Mouse (Mus musculus): ENCODE measurements at regions not wholly inside any gene's neighbourhood (a gene's known extent, or its start where the extent isn't known, plus 50 kb on each side); places are given as distances from the start of the nearest gene placed in this dataset.

DNA sequence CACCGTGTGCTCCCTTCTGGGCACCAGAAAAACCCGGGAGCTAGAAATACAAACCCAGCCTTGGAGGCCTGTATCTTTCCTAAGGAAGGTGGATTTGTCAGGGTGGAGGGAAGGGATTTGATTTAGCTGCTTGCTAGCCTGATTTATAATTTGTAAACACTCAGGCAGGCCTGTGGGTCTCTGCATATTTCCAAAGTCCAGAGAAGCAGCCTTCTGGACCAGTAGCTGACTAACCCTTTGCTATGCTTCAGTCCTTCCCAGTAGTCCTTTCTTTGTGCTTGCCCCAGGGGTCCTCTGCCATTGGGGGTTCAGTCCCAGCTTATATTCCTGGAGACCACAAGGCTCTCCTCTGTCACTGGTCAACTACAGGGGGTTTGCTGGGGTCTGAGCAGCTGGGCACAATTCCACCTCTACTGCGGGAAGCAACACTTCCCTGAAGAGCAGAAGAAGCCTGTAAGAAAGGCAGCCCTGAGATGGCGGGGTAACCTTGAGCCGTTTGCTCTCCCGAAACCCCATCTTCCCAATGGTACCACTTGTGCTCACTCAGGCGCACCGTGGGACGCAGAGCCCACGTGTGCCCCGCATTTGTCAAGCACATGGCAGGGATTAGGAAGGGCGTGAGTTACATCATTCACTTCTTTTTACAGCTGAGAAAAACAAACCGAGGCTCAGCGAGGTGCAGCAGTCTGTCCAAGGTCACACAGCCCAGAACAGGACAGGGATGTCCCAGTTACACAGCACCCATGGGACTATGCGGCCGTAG, 85.7 kb downstream of the 1700001O22Rik start:
- peak; percentile 60 for DNase-seq (ENCODE audit: low spot score)

GRCm38 (mm10) chr2:30716580-30717565, 86.6 kb downstream of the 1700001O22Rik start:
- peak; percentile 87 for DNase-seq (ENCODE audit: low spot score)

- no peak for DNase-seq (ENCODE audit: low spot score)
These were observed 87.6 kb downstream of the 1700001O22Rik start for GRCm38 (mm10) chr2:30715720-30716310.

DNA sequence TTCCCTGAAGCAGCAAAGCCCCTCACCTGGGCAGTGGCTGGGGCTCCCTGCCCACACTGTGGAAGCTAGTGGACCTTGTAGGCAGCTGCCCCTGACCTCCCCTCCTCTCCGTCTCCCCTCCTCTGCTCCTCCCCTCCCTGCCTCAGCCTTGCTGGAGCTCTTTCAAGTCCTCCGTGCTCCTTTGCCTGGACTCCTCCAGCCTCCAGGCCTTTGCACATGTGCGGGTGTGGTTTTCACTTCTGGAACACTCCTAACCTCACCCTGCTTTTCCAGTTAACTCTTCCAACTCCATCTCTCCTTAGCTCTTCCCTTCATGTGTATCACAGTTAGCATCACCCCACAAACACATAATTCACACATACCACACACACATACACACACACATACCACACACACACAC, 89.9 kb downstream of the 1700001O22Rik start:
- no peak for DNase-seq (ENCODE audit: low spot score)

GRCm38 (mm10) chr2:30712841-30713401, 90.5 kb downstream of the 1700001O22Rik start:
- DNase-seq (ENCODE audit: low spot score) = no peak

- peak; percentile 88 for DNase-seq (ENCODE audit: low spot score)
These were observed 91.5 kb downstream of the 1700001O22Rik start for GRCm38 (mm10) chr2:30711853-30712498.

- no peak for DNase-seq (ENCODE audit: low spot score)
These were observed 92.0 kb downstream of the 1700001O22Rik start for GRCm38 (mm10) chr2:30711476-30711852.

DNA sequence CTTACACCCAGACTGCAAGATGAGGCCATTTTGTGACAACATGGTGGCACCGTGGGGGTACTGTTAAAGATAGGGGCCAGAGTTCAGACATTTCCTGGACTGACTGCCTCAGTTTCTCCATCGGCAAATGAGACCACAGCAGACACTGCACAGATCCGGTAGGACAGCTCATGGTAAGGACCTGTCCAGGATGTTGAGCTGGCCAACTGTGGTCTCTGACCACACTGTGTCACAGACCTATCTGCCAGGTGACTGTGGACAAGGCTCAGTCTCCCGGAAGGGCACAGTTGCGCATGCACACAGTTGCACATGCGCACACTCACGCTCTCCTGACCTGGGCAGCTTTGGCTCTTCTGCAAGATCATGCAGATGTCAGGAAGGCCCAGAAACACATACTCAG, 92.6 kb downstream of the 1700001O22Rik start:
- no peak for DNase-seq (ENCODE audit: low spot score)

GRCm38 (mm10) chr2:30709386-30709884, 94.0 kb downstream of the 1700001O22Rik start:
- no peak for DNase-seq (ENCODE audit: low spot score)

GRCm38 (mm10) chr2:30708762-30709385, 94.6 kb downstream of the 1700001O22Rik start:
- no peak for DNase-seq (ENCODE audit: low spot score)

DNA sequence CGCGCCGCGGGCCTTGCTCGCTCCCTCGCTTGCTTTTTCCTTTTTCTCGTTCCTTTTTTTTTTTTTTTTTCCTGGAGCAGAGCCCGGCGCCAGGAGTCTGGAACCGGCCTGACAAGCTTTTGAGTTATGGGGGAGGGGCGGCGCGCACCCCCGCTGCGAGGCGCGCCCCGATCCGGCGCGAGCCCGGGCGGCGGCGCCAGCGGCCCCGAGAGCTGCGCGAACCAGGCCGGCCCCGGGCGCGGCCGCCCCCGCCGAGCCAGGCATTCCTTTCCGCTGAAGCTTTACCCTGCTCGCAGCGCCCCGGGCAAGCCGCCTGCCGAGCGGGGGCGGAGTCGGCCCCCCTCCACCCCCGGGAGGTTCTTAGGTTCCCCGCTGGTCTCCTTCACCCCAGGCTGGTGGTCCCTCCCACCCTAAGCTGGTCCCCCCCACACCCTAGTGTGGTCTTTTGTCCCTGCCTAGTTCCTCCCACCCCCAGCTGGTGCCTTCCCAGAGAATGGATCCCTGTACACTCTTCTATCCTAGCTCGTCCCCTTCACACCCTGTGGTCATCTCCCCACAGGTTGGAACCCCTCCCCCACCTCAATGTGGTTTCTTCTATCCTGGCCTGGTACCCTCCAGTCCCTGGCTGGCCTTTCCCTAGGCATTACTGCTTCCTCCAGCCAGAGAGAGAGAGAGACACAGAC, 95.3 kb downstream of the 1700001O22Rik start:
- DNase-seq (ENCODE audit: low spot score) = peak; percentile 67

- no peak for DNase-seq (ENCODE audit: low spot score)
These were observed 96.1 kb downstream of the 1700001O22Rik start for GRCm38 (mm10) chr2:30707099-30708000.

- DNase-seq (ENCODE audit: low spot score) = no peak
These were observed 97.4 kb downstream of the 1700001O22Rik start for GRCm38 (mm10) chr2:30706036-30706435.

DNA sequence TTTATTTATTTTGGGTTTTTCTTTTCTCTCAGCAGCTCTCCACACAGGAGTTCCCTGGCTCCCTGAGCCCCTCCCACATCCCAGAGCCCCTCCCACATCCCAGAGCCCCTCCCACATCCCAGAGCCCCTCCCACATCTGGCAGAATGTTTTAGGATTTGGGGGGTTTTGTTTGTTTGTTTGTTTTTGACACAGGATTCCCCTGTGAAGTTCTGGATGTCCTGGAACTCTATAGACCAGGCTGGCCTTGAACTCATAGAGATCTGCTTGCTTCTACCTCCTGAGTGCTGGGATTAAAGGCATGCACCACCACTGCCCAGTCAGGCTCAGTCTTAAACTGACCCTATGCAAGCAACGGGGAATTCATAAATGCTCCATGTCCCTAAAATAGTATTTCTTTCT, 100.2 kb downstream of the 1700001O22Rik start:
- no peak for DNase-seq (ENCODE audit: low spot score)

DNA sequence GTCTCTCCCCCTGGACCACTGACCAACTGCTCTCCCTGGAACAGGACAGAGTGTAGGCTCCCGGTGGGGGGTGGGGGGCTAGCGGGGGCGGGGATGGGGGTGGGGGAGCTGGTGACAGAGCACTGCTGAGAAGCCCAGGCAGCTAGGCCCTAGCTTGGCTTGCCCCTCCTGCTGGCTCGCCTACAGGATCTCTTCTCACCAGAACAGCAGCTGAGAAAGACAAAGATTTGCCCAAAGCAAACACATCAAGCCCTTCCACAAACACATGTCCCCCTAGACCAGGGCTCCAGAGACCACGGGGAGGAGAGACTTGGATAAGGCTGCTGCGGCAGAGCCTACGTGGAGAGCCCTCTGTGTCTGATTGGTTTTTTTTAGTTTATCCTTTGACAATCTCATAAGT, 100.8 kb downstream of the 1700001O22Rik start:
- DNase-seq (ENCODE audit: low spot score) = no peak

DNA sequence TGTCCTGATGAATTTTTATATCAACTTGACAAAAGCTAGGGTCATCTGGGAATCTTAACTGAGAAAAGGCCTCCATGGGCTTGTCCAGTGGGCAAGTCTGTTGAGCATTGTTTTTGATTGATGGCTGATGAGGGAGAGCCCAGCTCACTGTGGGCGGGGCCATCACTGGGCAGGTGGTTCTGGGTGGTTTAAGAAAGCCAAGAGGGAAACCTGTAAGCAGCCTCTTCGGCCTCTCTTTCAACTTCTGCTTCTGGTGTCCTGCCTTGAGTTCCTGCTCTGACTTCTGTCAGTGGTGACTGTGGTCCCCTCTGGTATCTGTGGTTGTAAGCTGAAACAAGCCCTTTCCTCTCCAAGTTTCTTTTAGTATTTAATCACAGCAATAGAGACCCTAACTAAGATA, 102.6 kb downstream of the 1700001O22Rik start:
- DNase-seq (ENCODE audit: low spot score) = no peak

- no peak for DNase-seq (ENCODE audit: low spot score)
These were observed 103.0 kb downstream of the 1700001O22Rik start for GRCm38 (mm10) chr2:30700471-30700870.

DNA sequence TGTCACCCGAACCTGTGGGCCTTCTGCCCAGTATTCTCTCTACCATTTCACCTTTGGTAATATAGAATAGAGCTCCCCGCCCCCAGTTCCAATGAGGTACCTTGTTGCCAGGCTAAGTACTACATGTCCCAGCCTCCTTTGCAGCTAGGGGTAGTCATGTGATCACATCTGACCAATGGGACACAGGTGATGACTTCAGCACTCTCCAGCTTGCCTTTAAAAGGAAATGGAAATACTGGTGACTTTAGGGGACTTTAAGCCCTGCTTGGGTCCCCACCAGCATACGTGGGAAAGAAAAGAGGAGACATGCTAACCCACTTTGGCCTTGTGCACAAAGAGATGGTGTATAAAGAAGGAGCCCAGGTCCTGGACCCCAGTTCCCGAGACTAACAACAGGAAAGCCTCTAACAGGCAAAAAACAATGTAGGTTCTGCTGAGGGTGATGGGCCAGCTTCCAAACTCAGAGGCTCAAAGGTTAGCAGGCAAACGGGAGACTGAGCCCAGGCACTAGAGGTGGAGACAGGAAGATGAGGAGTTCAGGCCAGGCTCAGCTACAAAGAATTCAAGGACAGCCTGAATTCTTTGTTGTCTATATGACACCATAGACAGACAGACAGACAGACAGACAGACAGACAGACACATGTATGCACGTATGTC, 103.5 kb downstream of the 1700001O22Rik start:
- DNase-seq (ENCODE audit: low spot score) = peak; percentile 71

All from MN1 (cell line).